Mouse (Mus musculus): ENCODE measurements around the gene Cib1. TPM values are rescaled to one million over a fixed set of nuclear protein-coding genes. Genes with fewer than 3 reads are reported as not detected.

Gene Cib1
- total and polyA plus RNA-seq, 3 experiments, result 84.5 to 145 TPM; not detected in 1

DNA sequence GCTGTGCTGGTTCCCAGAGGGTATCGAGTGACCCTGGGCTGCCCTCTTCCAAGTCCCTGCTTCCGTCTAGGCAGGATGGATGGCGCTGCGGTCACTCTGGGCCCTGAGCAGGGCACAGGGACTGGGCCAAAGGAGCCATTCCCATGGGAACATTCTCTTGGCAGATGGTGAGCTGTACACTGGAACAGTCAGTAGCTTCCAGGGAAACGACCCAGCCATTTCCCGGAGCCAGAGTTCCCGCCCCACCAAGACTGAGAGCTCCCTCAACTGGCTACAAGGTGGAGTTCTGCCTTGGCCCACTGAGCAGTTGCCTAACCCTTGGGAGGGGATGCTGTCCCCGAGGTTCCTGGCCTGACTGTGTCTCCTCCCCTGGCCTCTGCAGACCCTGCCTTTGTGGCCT is 16.0 kb downstream of the Cib1 start:
- peaks cover 0 to 6% of the 10 kb centered on the region in 2 experiments; a peak in 2 of 4 replicates for H3K36me3 ChIP-seq (ENCODE audit: control insufficient read depth in 1 of 2, insufficient read depth in 2 of 2, low read length in 2 of 2)
- H3K79me2 ChIP-seq (ENCODE audit: control insufficient read depth, insufficient read depth, low read length, poor library complexity), result peaks cover 3% of the 10 kb centered on the region; the same call in 1 of the 2 replicates
- TF ChIP-seq NRF1 (IDR thresholded peaks at IDR 0.05; ENCODE audit: insufficient read depth, low read depth, low read length, poor library complexity, severe bottlenecking) (no peak), POLR2AphosphoS5 (IDR thresholded peaks at IDR 0.05; ENCODE audit: borderline replicate concordance, low read depth, low read length) (no peak), SIN3A (IDR thresholded peaks at IDR 0.05; ENCODE audit: low read length) (no peak), USF1 (IDR thresholded peaks at IDR 0.05; ENCODE audit: low read depth, low read length) (no peak), POLR2A (IDR thresholded peaks at IDR 0.05; ENCODE audit: control insufficient read depth in 1 of 2, insufficient read depth in 1 of 2, low read depth in 1 of 2, low read length in 2 of 2, poor library complexity in 1 of 2) (no peak), ELF1 (IDR thresholded peaks at IDR 0.05; ENCODE audit: low read depth, low read length) (no peak)
- H3K9ac ChIP-seq (ENCODE audit: control insufficient read depth, low read depth, low read length, poor library complexity, severe bottlenecking), result no peak overlapping the region
- H3K27me3 ChIP-seq (ENCODE audit: control insufficient read depth in 1 of 2, insufficient read depth in 2 of 2, low read length in 2 of 2), result no peaks in the 10 kb centered on the region
- DNase-seq (ENCODE audit: low read depth, low spot score), result no peak
- H3K4me1 ChIP-seq (ENCODE audit: control insufficient read depth in 1 of 2, insufficient read depth in 2 of 2, low read length in 2 of 2), result no peaks in the 10 kb centered on the region
- no peak overlapping the region for H3K4me3 ChIP-seq (ENCODE audit: control insufficient read depth in 1 of 2, insufficient read depth in 1 of 2, low read depth in 2 of 2, low read length in 2 of 2)
- no peak overlapping the region for H3K27ac ChIP-seq (ENCODE audit: control insufficient read depth, low read depth, low read length)
- H3K9me3 ChIP-seq (replicated peaks; ENCODE audit: insufficient read depth, low read length), result no peaks in the 10 kb centered on the region

DNA sequence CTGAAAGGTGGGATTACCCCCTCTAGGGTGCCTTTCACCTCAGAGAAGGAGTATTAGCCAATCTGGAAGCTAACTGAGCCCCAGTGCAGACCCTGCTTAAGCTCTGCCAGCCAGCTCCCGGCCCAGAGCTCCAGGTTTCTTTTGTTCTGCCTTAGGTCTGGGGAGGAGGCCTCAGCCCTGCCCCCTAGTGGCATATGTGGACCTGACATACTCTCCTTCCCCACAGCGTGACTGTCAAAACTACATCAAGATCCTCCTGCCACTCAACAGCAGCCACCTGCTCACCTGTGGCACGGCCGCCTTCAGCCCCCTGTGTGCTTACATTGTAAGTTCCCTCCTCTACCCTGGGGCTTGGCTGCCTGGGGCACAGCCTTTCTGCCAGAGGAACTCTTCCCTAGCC is 17.2 kb downstream of the Cib1 start:
- Histone ChIP-seq H3K9me3 (replicated peaks; ENCODE audit: insufficient read depth, low read length) (no peaks in the 10 kb centered on the region), H3K4me3 (ENCODE audit: control insufficient read depth in 1 of 2, insufficient read depth in 1 of 2, low read depth in 2 of 2, low read length in 2 of 2) (no peak overlapping the region), H3K27me3 (ENCODE audit: control insufficient read depth in 1 of 2, insufficient read depth in 2 of 2, low read length in 2 of 2) (no peaks in the 10 kb centered on the region), H3K27ac (ENCODE audit: control insufficient read depth, low read depth, low read length) (no peak overlapping the region), H3K4me1 (ENCODE audit: control insufficient read depth in 1 of 2, insufficient read depth in 2 of 2, low read length in 2 of 2) (peaks cover 4 to 8% of the 10 kb centered on the region in 2 experiments), H3K79me2 (ENCODE audit: control insufficient read depth, insufficient read depth, low read length, poor library complexity) (peaks cover 12% of the 10 kb centered on the region), H3K9ac (ENCODE audit: control insufficient read depth, low read depth, low read length, poor library complexity, severe bottlenecking) (no peak overlapping the region), H3K36me3 (ENCODE audit: control insufficient read depth in 1 of 2, insufficient read depth in 2 of 2, low read length in 2 of 2) (peaks cover 5 to 6% of the 10 kb centered on the region in 2 experiments)
- TF ChIP-seq MXI1 (IDR thresholded peaks at IDR 0.05; ENCODE audit: low read depth, low read length) (0 out of 2 replicates have a peak, but pooled peaks have one; percentile 25), RAD21 (IDR thresholded peaks at IDR 0.05; ENCODE audit: low read depth, low read length) (peak; percentile 65), SIN3A (IDR thresholded peaks at IDR 0.05; ENCODE audit: low read length) (0 out of 2 replicates have a peak, but pooled peaks have one; percentile 22), ZC3H11A (IDR thresholded peaks at IDR 0.05; ENCODE audit: low read depth, low read length) (peak; percentile 74), CTCF (IDR thresholded peaks at IDR 0.05 in 2 of 3, conservative IDR thresholded peaks at IDR 0.05 in 1 of 3; ENCODE audit: control insufficient read depth in 1 of 3, insufficient read depth in 1 of 3, low read depth in 2 of 3, low read length in 3 of 3, poor library complexity in 1 of 3, severe bottlenecking in 1 of 3) (peak; percentile 77 to 92 (median 84)), SMC3 (IDR thresholded peaks at IDR 0.05; ENCODE audit: low read depth, low read length) (peak; percentile 89), ETS1 (IDR thresholded peaks at IDR 0.05; ENCODE audit: low read depth, low read length) (no peak), CHD1 (IDR thresholded peaks at IDR 0.05; ENCODE audit: low read depth, low read length) (no peak)
- peak; percentile 78 for DNase-seq (ENCODE audit: low read depth, low spot score)

DNA sequence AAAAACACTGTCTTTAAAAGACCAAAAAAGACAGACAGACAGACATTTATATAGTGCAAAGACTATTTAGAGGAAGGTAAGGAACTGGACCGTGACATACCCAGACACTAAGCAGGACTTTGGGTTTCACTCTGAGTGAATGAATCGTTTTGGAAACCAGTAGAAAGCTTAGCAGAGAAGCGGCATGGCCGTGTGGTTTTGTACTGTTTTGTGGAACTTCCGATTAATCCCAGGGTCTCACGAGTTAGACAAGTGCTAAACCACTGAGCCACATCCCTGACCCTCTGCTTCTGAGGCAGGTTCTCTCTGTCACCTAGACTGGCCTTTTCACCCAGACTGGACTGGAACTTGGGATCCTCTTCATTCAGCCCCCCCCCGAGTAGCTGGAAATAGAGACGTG is 18.2 kb downstream of the Cib1 start:
- no peaks in the 10 kb centered on the region for H3K9me3 ChIP-seq (replicated peaks; ENCODE audit: insufficient read depth, low read length)
- no peaks in the 10 kb centered on the region for H3K27me3 ChIP-seq (ENCODE audit: control insufficient read depth in 1 of 2, insufficient read depth in 2 of 2, low read length in 2 of 2)
- peaks cover 19% of the 10 kb centered on the region for H3K79me2 ChIP-seq (ENCODE audit: control insufficient read depth, insufficient read depth, low read length, poor library complexity)
- no peak for DNase-seq (ENCODE audit: low read depth, low spot score)
- H3K4me3 ChIP-seq (ENCODE audit: control insufficient read depth in 1 of 2, insufficient read depth in 1 of 2, low read depth in 2 of 2, low read length in 2 of 2), result no peak overlapping the region
- peaks cover 5 to 13% of the 10 kb centered on the region in 2 experiments for H3K36me3 ChIP-seq (ENCODE audit: control insufficient read depth in 1 of 2, insufficient read depth in 2 of 2, low read length in 2 of 2)
- peaks cover 10 to 17% of the 10 kb centered on the region in 2 experiments for H3K4me1 ChIP-seq (ENCODE audit: control insufficient read depth in 1 of 2, insufficient read depth in 2 of 2, low read length in 2 of 2)
- H3K9ac ChIP-seq (ENCODE audit: control insufficient read depth, low read depth, low read length, poor library complexity, severe bottlenecking), result no peak overlapping the region
- H3K27ac ChIP-seq (ENCODE audit: control insufficient read depth, low read depth, low read length), result no peak overlapping the region
- TF ChIP-seq RAD21 (IDR thresholded peaks at IDR 0.05; ENCODE audit: low read depth, low read length) (no peak), CHD2 (IDR thresholded peaks at IDR 0.05; ENCODE audit: low read length) (no peak), E2F4 (IDR thresholded peaks at IDR 0.05; ENCODE audit: borderline replicate concordance, low read depth, low read length) (no peak), RCOR1 (IDR thresholded peaks at IDR 0.05; ENCODE audit: low read depth, low read length) (no peak), ETS1 (IDR thresholded peaks at IDR 0.05; ENCODE audit: low read depth, low read length) (no peak)
